In genomic region chr8:85452328-85452727, GRCm38 (mm10) we compare ENCODE assay signal across 8 mouse cellular contexts. TPM values are rescaled to one million over a fixed set of nuclear protein-coding genes. Genes with fewer than 3 reads are reported as not detected.
A peak's percentile ranks its signal among the peaks of the same experiment; 100 is the strongest.
DNase-seq lines count a peak whose midpoint lies in the region; ATAC-seq lines count a peak whose summit lies in the region.

No protein-coding gene starts in this region.

- WGBS in heart, embryonic 12.5 days: 17% methylated on average over 14 of the region's 14 CpGs
- WGBS in liver, embryonic 16.5 days (ENCODE audit: insufficient replicate concordance): 21% methylated on average over 14 of the region's 14 CpGs

- peaks cover 9% of the 10 kb centered on the region for H3K4me1 ChIP-seq in heart, embryonic 12.5 days (replicated peaks)
- H3K4me1 ChIP-seq in liver, embryonic 16.5 days (ENCODE audit: control insufficient read depth, low read depth, low read length): no peaks in the 10 kb centered on the region; the same call in 1 of the 2 replicates

- ATAC-seq in heart, embryonic 12.5 days (ENCODE audit: insufficient number of reproducible peaks, low FRiP score): no peak; the same call in 1 of the 2 replicates
- peak; percentile 26 for ATAC-seq in granulocyte monocyte progenitor cell, adult 5-6 weeks (replicated peaks; ENCODE audit: poor library complexity, severe bottlenecking)
- no peak for ATAC-seq in liver, embryonic 16.5 days (ENCODE audit: low read depth)
- no peak for ATAC-seq in monocyte, adult 5-6 weeks (replicated peaks; ENCODE audit: insufficient number of reproducible peaks, low FRiP score, low TSS enrichment, poor library complexity, severe bottlenecking)
- ATAC-seq in erythroblast, adult 5-6 weeks (replicated peaks; ENCODE audit: low FRiP score, poor library complexity, severe bottlenecking): no peak

- H3K36me3 ChIP-seq in heart, embryonic 12.5 days: no peaks in the 10 kb centered on the region
- no peaks in the 10 kb centered on the region for H3K36me3 ChIP-seq in liver, embryonic 16.5 days (ENCODE audit: control insufficient read depth, insufficient read depth)

- peak overlapping the region; percentile 57 for H3K4me2 ChIP-seq in heart, embryonic 12.5 days
- H3K4me2 ChIP-seq in liver, embryonic 16.5 days (ENCODE audit: low read depth, low read length): peak overlapping the region; percentile 15; the same call in 1 of the 2 replicates

- H3K9me3 ChIP-seq in heart, embryonic 12.5 days (replicated peaks): no peaks in the 10 kb centered on the region
- no peaks in the 10 kb centered on the region for H3K9me3 ChIP-seq in liver, embryonic 16.5 days (replicated peaks; ENCODE audit: control insufficient read depth, low read length)

- H3K27me3 ChIP-seq in heart, embryonic 12.5 days (replicated peaks): no peaks in the 10 kb centered on the region
- H3K27me3 ChIP-seq in liver, embryonic 16.5 days (ENCODE audit: control insufficient read depth, insufficient read depth, low read depth, low read length): no peaks in the 10 kb centered on the region

- no peak overlapping the region for H3K27ac ChIP-seq in heart, embryonic 12.5 days (ENCODE audit: poor library complexity, severe bottlenecking)
- H3K27ac ChIP-seq in liver, embryonic 16.5 days (ENCODE audit: low read length): no peak overlapping the region

- 0 out of 2 replicates have a peak overlapping the region, but pooled peaks have one; percentile 20 for H3K9ac ChIP-seq in heart, embryonic 12.5 days
- H3K9ac ChIP-seq in liver, embryonic 16.5 days (ENCODE audit: low read depth, low read length): no peak overlapping the region

- H3K4me3 ChIP-seq in heart, embryonic 12.5 days: 0 out of 2 replicates have a peak overlapping the region, but pooled peaks have one; percentile 18
- no peak overlapping the region for H3K4me3 ChIP-seq in liver, embryonic 16.5 days (ENCODE audit: low read depth, low read length)

- DNase-seq in heart, adult 8-10 months (ENCODE audit: low spot score): no peak
- DNase-seq in R1 (ENCODE audit: low read depth, low spot score): peak; percentile 36
- peak; percentile 76 for DNase-seq in thymus, postnatal 4 days

RNA-seq across cellular contexts. Expression of gene 4921524J17Rik, which starts 19.7 kb away (rescaled TPM):
- 69.5 and 73.4 TPM in 2 replicates for polyA plus RNA-seq in heart, embryonic 12.5 days (2016; fragmentation: Nextera tagmentation; extraction: Ambion mirVana)
- total RNA-seq in heart, adult 8-10 months (2022): 10 to 100 TPM; 13.9 to 17.5 (median 16.3) TPM
- total RNA-seq in granulocyte monocyte progenitor cell, adult 5-6 weeks (2014; fragmentation: Nextera tagmentation): 11.2 and 25.9 TPM in 2 replicates
- total RNA-seq in granulocyte monocyte progenitor cell, adult 5-6 weeks (2017): 38.7 and 52.3 TPM in 2 replicates
- polyA plus RNA-seq in liver, embryonic 16.5 days (2015; fragmentation: Nextera tagmentation; extraction: Ambion mirVana): 14.5 and 17.0 TPM in 2 replicates
- total RNA-seq in monocyte, adult 5-6 weeks (2017): 22.8 to 81.0 TPM (median 62.0 TPM) in 3 replicates
- 9.4 and 22.5 TPM in 2 replicates for total RNA-seq in erythroblast, adult 5-6 weeks (2015; ENCODE audit: low replicate concordance)
- 8.3 and 15.9 TPM in 2 replicates for total RNA-seq in erythroblast, adult 5-6 weeks (2017; ENCODE audit: low replicate concordance)

RNA-seq across cellular contexts. Expression of gene Gpt2, which starts 40.0 kb away (rescaled TPM):
- polyA plus RNA-seq in heart, embryonic 12.5 days (2016; fragmentation: Nextera tagmentation; extraction: Ambion mirVana): 10.3 and 11.7 TPM in 2 replicates
- total RNA-seq in heart, adult 8-10 months (2022): 10 to 100 TPM; 28.6 to 35.9 (median 32.9) TPM
- 3.1 and 5.7 TPM in 2 replicates for total RNA-seq in granulocyte monocyte progenitor cell, adult 5-6 weeks (2014; fragmentation: Nextera tagmentation)
- total RNA-seq in granulocyte monocyte progenitor cell, adult 5-6 weeks (2017): 4.3 and 4.6 TPM in 2 replicates
- 23.8 and 27.1 TPM in 2 replicates for polyA plus RNA-seq in liver, embryonic 16.5 days (2015; fragmentation: Nextera tagmentation; extraction: Ambion mirVana)
- total RNA-seq in monocyte, adult 5-6 weeks (2017): 0.29 to 1.3 TPM in 2 of 3 replicates, not detected in the other
- total RNA-seq in erythroblast, adult 5-6 weeks (2015; ENCODE audit: low replicate concordance): 0.84 TPM in 1 of 2 replicates, not detected in the other
- total RNA-seq in erythroblast, adult 5-6 weeks (2017; ENCODE audit: low replicate concordance): not detected in 2 replicates

Comparison
In these comparisons a context has a peak if more than half of its experiments do, and no peak if none do; other contexts are left out.
1. RNA of gene Gpt2, which starts 40.0 kb away (total RNA-seq): 28.6 to 35.9 TPM in heart, adult 8-10 months; 3.1 to 5.7 TPM in granulocyte monocyte progenitor cell, adult 5-6 weeks, 0.29 to 1.3 TPM in monocyte, adult 5-6 weeks and 0.84 TPM in erythroblast, adult 5-6 weeks; every median in the first group is over 4 times any median in the second.